Comparison of ENCODE assay signal across 21 mouse cellular contexts in genomic region chr6:128115121-128115520, GRCm38 (mm10). TPM values are rescaled to one million over a fixed set of nuclear protein-coding genes. Genes with fewer than 3 reads are reported as not detected.
DNase-seq lines count a peak whose midpoint lies in the region; ATAC-seq lines count a peak whose summit lies in the region.
"Had no signal": no experiment of that assay in that cellular context is flagged by ENCODE, and none has a peak within 500 bp of the region (broad histone marks: within the 10 kb centered on the region; RNA-seq: fewer than 3 reads in every experiment).

No protein-coding gene starts in this region.

- peak; percentile 30 for DNase-seq in forebrain, embryonic 14.5 days (ENCODE audit: low spot score)
- DNase-seq in forebrain, embryonic 11.5 days (ENCODE audit: low spot score): no peak
- no peak for DNase-seq in heart, postnatal 14 days
- DNase-seq in retina, postnatal 1 day: peak; percentile 35
- DNase-seq in retina, embryonic 14.5 days (ENCODE audit: low spot score): no peak
- peak; percentile 40 for DNase-seq in skeletal muscle tissue, adult 2 months (ENCODE audit: low read depth, low spot score)
- DNase-seq: adrenal gland, adult 8-10 months; cerebellum, adult 9-10 months; gastrocnemius, postnatal 36 days; kidney, adult 18-20 months; kidney, postnatal 10 days; lung, embryonic 14.5 days; midbrain, embryonic 14.5 days; right cerebral cortex, postnatal 25 days; thymus, postnatal 25 days had no signal

- H3K4me3 ChIP-seq in forebrain, embryonic 14.5 days (ENCODE audit: low read depth, low read length): no peak overlapping the region
- no peak overlapping the region for H3K4me3 ChIP-seq in forebrain, embryonic 11.5 days (ENCODE audit: low read depth, low read length)
- H3K4me3 ChIP-seq in heart, embryonic 14.5 days (ENCODE audit: control insufficient read depth in 1 of 2, insufficient read depth in 1 of 2, low read depth in 1 of 2, low read length in 2 of 2): no peak overlapping the region
- H3K4me3 ChIP-seq: embryonic facial prominence, embryonic 13.5 days; hindbrain, embryonic 12.5 days; liver, embryonic 12.5 days had no signal

- intact Hi-C loops in heart, postnatal 14 days (cut with DNase I): no loop called here

- no peaks in the 10 kb centered on the region for H3K36me3 ChIP-seq in forebrain, embryonic 14.5 days (ENCODE audit: control insufficient read depth, insufficient read depth, low read length)
- no peaks in the 10 kb centered on the region for H3K36me3 ChIP-seq in forebrain, embryonic 11.5 days (ENCODE audit: control insufficient read depth, insufficient read depth, low read length)
- H3K36me3 ChIP-seq in heart, embryonic 14.5 days (ENCODE audit: control insufficient read depth, insufficient read depth, low read length): peaks cover 16% of the 10 kb centered on the region
- H3K36me3 ChIP-seq: hindbrain, embryonic 12.5 days; liver, embryonic 12.5 days had no signal

- H3K4me2 ChIP-seq in forebrain, embryonic 14.5 days (ENCODE audit: low read length): no peak overlapping the region
- H3K4me2 ChIP-seq in forebrain, embryonic 11.5 days (ENCODE audit: low read depth, low read length, severe bottlenecking): no peak overlapping the region
- no peak overlapping the region for H3K4me2 ChIP-seq in heart, embryonic 14.5 days (ENCODE audit: low read length)
- H3K4me2 ChIP-seq: embryonic facial prominence, embryonic 13.5 days; heart, embryonic 11.5 days; hindbrain, embryonic 12.5 days; liver, embryonic 12.5 days; lung, embryonic 14.5 days had no signal

- H3K27me3 ChIP-seq in forebrain, embryonic 14.5 days (replicated peaks; ENCODE audit: control insufficient read depth, insufficient read depth, low read length): no peaks in the 10 kb centered on the region
- no peaks in the 10 kb centered on the region for H3K27me3 ChIP-seq in forebrain, embryonic 11.5 days (ENCODE audit: control insufficient read depth, insufficient read depth, low read length)
- no peaks in the 10 kb centered on the region for H3K27me3 ChIP-seq in heart, embryonic 14.5 days (ENCODE audit: control insufficient read depth, insufficient read depth, low read length)
- H3K27me3 ChIP-seq: embryonic facial prominence, embryonic 13.5 days; hindbrain, embryonic 12.5 days; liver, embryonic 12.5 days had no signal

- H3K9ac ChIP-seq in forebrain, embryonic 14.5 days (ENCODE audit: low read length): no peak overlapping the region
- H3K9ac ChIP-seq in forebrain, embryonic 11.5 days (ENCODE audit: low read length): no peak overlapping the region
- H3K9ac ChIP-seq in heart, embryonic 14.5 days (ENCODE audit: low read length): no peak overlapping the region
- H3K9ac ChIP-seq: embryonic facial prominence, embryonic 13.5 days; hindbrain, embryonic 12.5 days; liver, embryonic 12.5 days; lung, embryonic 14.5 days had no signal

- 0 out of 2 replicates have a peak, but pooled peaks have one; percentile 9 for ATAC-seq in forebrain, embryonic 14.5 days
- no peak for ATAC-seq in forebrain, embryonic 11.5 days (replicated peaks; ENCODE audit: low FRiP score)
- 0 out of 2 replicates have a peak, but pooled peaks have one; percentile 11 for ATAC-seq in heart, embryonic 14.5 days (ENCODE audit: insufficient number of reproducible peaks, insufficient read depth, low FRiP score, low read depth)
- no peak for ATAC-seq in megakaryocyte, adult 5-6 weeks (ENCODE audit: poor library complexity, severe bottlenecking)
- ATAC-seq: liver, embryonic 12.5 days had no signal

- no peak overlapping the region for H3K27ac ChIP-seq in forebrain, embryonic 14.5 days (ENCODE audit: low read depth, low read length)
- H3K27ac ChIP-seq in forebrain, embryonic 11.5 days (ENCODE audit: low read depth, low read length): no peak overlapping the region
- peak overlapping the region in 1 of 2 experiments; percentile 37; a peak in 1 of 4 replicates for H3K27ac ChIP-seq in heart, embryonic 14.5 days (replicated peaks in 1 of 2; ENCODE audit: control insufficient read depth in 1 of 2, insufficient read depth in 1 of 2, low read depth in 2 of 2, low read length in 2 of 2)
- H3K27ac ChIP-seq: embryonic facial prominence, embryonic 13.5 days; hindbrain, embryonic 12.5 days; liver, embryonic 12.5 days had no signal

- 81% methylated on average over 6 of the region's 6 CpGs for WGBS in forebrain, embryonic 14.5 days
- WGBS in forebrain, embryonic 11.5 days: 93% methylated on average over 6 of the region's 6 CpGs
- 87% methylated on average over 6 of the region's 6 CpGs for WGBS in heart, embryonic 14.5 days

- 0 out of 2 replicates have a peak, but pooled peaks cover 2% of the 10 kb centered on the region for H3K4me1 ChIP-seq in forebrain, embryonic 14.5 days (ENCODE audit: control insufficient read depth, insufficient read depth, low read length)
- 0 out of 2 replicates have a peak, but pooled peaks cover 8% of the 10 kb centered on the region for H3K4me1 ChIP-seq in forebrain, embryonic 11.5 days (replicated peaks; ENCODE audit: control insufficient read depth, insufficient read depth, low read length)
- H3K4me1 ChIP-seq in heart, embryonic 14.5 days (ENCODE audit: control insufficient read depth in 2 of 2, insufficient read depth in 2 of 2, low read length in 2 of 2): peaks cover 35 to 45% of the 10 kb centered on the region in 2 experiments

- no peaks in the 10 kb centered on the region for H3K9me3 ChIP-seq in forebrain, embryonic 14.5 days (replicated peaks; ENCODE audit: control insufficient read depth, low read length)
- no peaks in the 10 kb centered on the region for H3K9me3 ChIP-seq in forebrain, embryonic 11.5 days (ENCODE audit: control insufficient read depth, low read length)
- H3K9me3 ChIP-seq in heart, embryonic 14.5 days (ENCODE audit: control insufficient read depth, low read length): no peaks in the 10 kb centered on the region
- H3K9me3 ChIP-seq: embryonic facial prominence, embryonic 13.5 days; hindbrain, embryonic 12.5 days; liver, embryonic 12.5 days had no signal

RNA-seq across cellular contexts. Expression of gene Tspan9, which starts 28.3 kb away (rescaled TPM):
- 23.0 and 36.2 TPM in 2 replicates for polyA plus RNA-seq in forebrain, embryonic 14.5 days (2014; fragmentation: Nextera tagmentation; extraction: Ambion mirVana)
- polyA plus RNA-seq in forebrain, embryonic 11.5 days (2014; fragmentation: Nextera tagmentation; extraction: Ambion mirVana): 34.2 and 39.6 TPM in 2 replicates
- 142 and 143 TPM in 2 replicates for polyA plus RNA-seq in heart, embryonic 14.5 days (2014; fragmentation: Nextera tagmentation; extraction: Ambion mirVana)
- total RNA-seq in heart, postnatal 14 days (2021): 100 to 1,000 TPM; 105 to 126 TPM
- total RNA-seq in megakaryocyte, adult 5-6 weeks (2015): not detected in 2 replicates
- 0.26 and 1.3 TPM in 2 replicates for total RNA-seq in megakaryocyte, adult 5-6 weeks (2017)

Comparison
In these comparisons a context has a peak if more than half of its experiments do, and no peak if none do; other contexts are left out.
1. ATAC-seq: peak in forebrain, embryonic 14.5 days (single experiment) and heart, embryonic 14.5 days (single experiment); none in forebrain, embryonic 11.5 days (single experiment) and megakaryocyte, adult 5-6 weeks (single experiment).
2. DNase-seq: peak in forebrain, embryonic 14.5 days (single experiment), retina, postnatal 1 day (single experiment) and skeletal muscle tissue, adult 2 months (single experiment); none in forebrain, embryonic 11.5 days (single experiment), heart, postnatal 14 days (0 of 2) and retina, embryonic 14.5 days (single experiment).